7 mouse cellular contexts compared by ENCODE assay signal in the genomic region with DNA sequence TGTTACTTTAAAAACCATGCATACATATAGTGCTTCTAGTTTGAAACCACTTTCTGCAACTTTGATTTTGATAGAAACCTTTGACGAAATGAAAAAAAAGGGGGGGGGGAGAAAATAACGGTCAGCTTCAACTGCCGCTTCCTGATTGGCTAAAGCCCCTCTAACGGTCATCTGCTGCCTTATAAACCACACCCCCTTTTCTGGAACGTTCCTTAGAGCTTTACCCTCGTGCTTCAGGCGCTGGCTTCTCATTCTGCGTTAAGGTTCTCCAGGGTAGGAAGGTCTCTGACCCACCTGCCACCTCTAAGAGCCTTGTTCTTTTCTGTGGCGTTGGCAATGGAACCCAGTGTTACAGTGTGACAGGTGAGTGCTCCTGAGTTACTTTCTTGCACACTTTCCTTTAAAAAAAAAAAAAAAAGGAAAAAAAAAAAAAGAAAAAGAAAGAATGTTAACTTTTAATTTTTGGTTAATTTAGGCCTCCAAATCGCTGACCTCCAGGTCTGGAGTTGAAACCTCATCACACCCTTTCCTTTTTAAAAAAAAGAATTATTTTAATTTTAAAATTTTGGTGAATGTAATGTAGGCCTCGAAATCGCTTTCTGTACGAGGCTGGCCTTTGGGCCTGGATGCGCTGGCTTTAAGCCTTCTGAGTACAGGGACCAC. TPM values are rescaled to one million over a fixed set of nuclear protein-coding genes. Genes with fewer than 3 reads are reported as not detected.
DNase-seq lines count a peak whose midpoint lies in the region.

A gene (plus strand): TSS at position 275 of the 663 bp plus-strand sequence.

- H3K27me3 ChIP-seq in embryonic facial prominence, embryonic 10.5 days (replicated peaks; ENCODE audit: low read depth, poor library complexity, severe bottlenecking) = no peaks in the 10 kb centered on the region
- no peaks in the 10 kb centered on the region for H3K27me3 ChIP-seq in heart, embryonic 10.5 days (ENCODE audit: insufficient read depth, poor library complexity, severe bottlenecking)

- H3K27ac ChIP-seq in embryonic facial prominence, embryonic 10.5 days (replicated peaks) = peak within 1 kb of the TSS; percentile 92
- peak within 1 kb of the TSS; percentile 97 for H3K27ac ChIP-seq in heart, embryonic 10.5 days

- peak; percentile 29 for DNase-seq in CD4-positive, CD25-positive, alpha-beta regulatory T cell, adult 2 months (ENCODE audit: low read depth, low spot score)
- peak; percentile 55 for DNase-seq in ES-CJ7 (ENCODE audit: low read depth, low spot score)
- no peak for DNase-seq in embryonic facial prominence, embryonic 10.5 days (ENCODE audit: low spot score)
- DNase-seq in heart, embryonic 10.5 days (ENCODE audit: low spot score) = no peak
- DNase-seq in kidney, postnatal 10 days = peak; percentile 15
- peak; percentile 7 for DNase-seq in mesoderm, embryonic 11.5 days (ENCODE audit: low read depth, low spot score)
- no peak for DNase-seq in Muller cell, postnatal 12 days (ENCODE audit: inconsistent ontology term)

- peaks cover 27% of the 10 kb centered on the region for H3K36me3 ChIP-seq in embryonic facial prominence, embryonic 10.5 days (replicated peaks)
- peaks cover 23% of the 10 kb centered on the region for H3K36me3 ChIP-seq in heart, embryonic 10.5 days

- H3K9me3 ChIP-seq in embryonic facial prominence, embryonic 10.5 days = no peaks in the 10 kb centered on the region
- H3K9me3 ChIP-seq in heart, embryonic 10.5 days = no peaks in the 10 kb centered on the region

- H3K4me3 ChIP-seq in embryonic facial prominence, embryonic 10.5 days = peak within 1 kb of the TSS; percentile 77
- H3K4me3 ChIP-seq in heart, embryonic 10.5 days = peak within 1 kb of the TSS; percentile 93

- WGBS in embryonic facial prominence, embryonic 10.5 days = 70% methylated on average over 14 of the region's 14 CpGs
- WGBS in heart, embryonic 10.5 days = 68% methylated on average over 14 of the region's 14 CpGs

- peaks cover 11% of the 10 kb centered on the region for H3K4me1 ChIP-seq in embryonic facial prominence, embryonic 10.5 days
- peaks cover 9% of the 10 kb centered on the region for H3K4me1 ChIP-seq in heart, embryonic 10.5 days

RNA-seq across cellular contexts. Expression of the gene that starts here (rescaled TPM):
- polyA plus RNA-seq in embryonic facial prominence, embryonic 10.5 days (2016; fragmentation: Nextera tagmentation; extraction: Ambion mirVana) = 12.3 and 14.0 TPM in 2 replicates
- polyA plus RNA-seq in heart, embryonic 10.5 days (2016; fragmentation: Nextera tagmentation; extraction: Ambion mirVana) = 10.0 and 12.5 TPM in 2 replicates

Comparison
In these comparisons a context has a peak if more than half of its experiments do, and no peak if none do; other contexts are left out.
1. DNase-seq: peak in CD4-positive, CD25-positive, alpha-beta regulatory T cell, adult 2 months (single experiment), ES-CJ7 (single experiment), kidney, postnatal 10 days (single experiment) and mesoderm, embryonic 11.5 days (single experiment); none in embryonic facial prominence, embryonic 10.5 days (single experiment), heart, embryonic 10.5 days (single experiment) and Muller cell, postnatal 12 days (single experiment).